Mouse (Mus musculus) adrenal gland, postnatal 14 days (tissue): ENCODE measurements around the gene Sigirr. TPM values are rescaled to one million over a fixed set of nuclear protein-coding genes. Genes with fewer than 3 reads are reported as not detected.
A peak's percentile ranks its signal among the peaks of the same experiment; 100 is the strongest.

ENCODE experiments used
- DNase-seq: peaks from one replicate; pipeline ENCODE4 v3.0.0; 2021; ENCODE audit warnings: mixed read lengths
- total RNA-seq: library from RNA; stranded (reverse); gene quantifications from 2 replicates; pipeline ENCODE4 v1.2.3, GENCODE M21; 2021

Sigirr gene
- total RNA-seq, 1 experiment from 2014 or later: 7.5 TPM

GRCm38 (mm10) chr7:141060426-141061242 is 39.7 kb downstream of the Sigirr start, which contains the start of gene B4galnt4:
Gene B4galnt4, plus strand, starts transcription at chr7:141061104.
- peak; percentile 80 for DNase-seq

DNA sequence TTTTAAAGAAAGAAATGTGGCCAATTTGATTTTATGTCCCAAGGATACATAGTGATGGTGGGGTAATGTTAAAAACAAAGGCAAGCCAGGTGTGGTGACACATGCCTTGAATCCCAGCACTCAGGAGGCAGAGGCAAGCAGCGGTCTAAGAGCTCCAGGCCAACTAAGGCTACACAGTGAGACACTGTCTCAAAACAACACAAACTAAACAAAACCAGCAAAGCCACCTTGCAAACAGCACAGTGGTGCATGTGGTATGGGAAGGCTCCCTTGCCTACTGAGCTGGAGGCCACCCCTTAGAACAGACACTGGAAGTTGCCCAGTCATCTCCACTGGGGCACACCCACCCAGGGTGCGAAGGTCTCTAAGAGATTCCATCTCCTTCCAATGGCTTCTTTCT is 40.4 kb downstream of the Sigirr start:
- DNase-seq: no peak

GRCm38 (mm10) chr7:141058601-141059341 is 41.6 kb downstream of the Sigirr start:
- no peak for DNase-seq

GRCm38 (mm10) chr7:141057541-141057940 is 42.8 kb downstream of the Sigirr start:
- no peak for DNase-seq

DNA sequence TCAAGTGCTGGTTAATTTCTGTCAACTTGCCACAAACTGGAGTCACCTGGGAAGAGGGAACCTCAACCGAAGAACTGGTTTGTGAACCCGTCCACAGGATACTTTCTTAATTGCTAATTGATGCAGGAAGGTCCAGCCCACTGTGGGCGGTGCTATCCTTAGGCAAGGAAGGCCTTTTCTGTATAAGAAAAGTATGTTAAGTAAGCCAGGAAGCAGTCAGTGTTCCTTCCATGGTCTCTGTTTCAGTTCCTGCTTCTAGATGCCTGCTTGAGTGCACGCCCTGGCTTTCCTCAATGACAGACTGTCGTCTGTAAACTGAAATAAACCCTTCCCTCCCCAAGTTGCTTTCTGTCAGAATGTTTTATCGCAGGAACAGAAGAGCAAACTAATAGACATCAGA is 43.4 kb downstream of the Sigirr start:
- no peak for DNase-seq

DNA sequence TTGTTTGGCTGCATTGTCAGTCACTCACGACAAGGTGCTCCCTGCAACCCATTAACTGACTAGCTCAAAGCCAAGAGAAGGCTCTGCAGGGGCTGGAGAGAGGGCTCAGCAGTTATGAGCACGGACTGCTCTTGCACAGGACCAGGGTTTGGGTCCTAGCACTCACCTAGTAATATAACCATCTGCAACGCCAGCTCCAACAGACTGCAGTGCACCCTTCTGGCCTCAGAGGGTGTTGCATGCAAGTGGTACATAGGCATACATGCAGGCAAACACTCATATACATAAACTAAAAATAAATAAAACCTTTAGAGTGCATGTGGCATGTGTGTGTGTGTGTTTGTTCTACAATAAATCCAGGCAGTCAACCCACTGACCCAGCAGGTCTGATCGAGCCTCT is 44.6 kb downstream of the Sigirr start:
- no peak for DNase-seq

DNA sequence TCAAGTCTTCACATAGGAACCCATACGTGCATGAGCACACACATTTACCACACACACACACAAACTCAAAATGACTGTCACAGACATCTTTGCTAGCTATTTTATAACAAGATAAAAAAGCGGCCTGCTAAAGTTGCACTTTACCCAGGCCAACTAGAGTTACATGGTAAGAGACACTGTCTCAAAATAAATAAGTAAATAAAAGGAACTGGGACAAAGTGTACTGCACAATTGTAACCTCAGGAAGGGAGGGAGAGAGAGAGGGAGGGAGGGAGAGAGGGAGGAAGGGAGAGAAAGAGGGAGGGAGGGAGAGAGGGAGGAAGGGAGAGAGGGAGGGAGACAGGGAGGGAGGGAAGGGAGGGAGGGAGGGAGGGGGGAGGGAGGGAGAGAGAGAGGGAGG is 48.0 kb downstream of the Sigirr start:
- DNase-seq: no peak

DNA sequence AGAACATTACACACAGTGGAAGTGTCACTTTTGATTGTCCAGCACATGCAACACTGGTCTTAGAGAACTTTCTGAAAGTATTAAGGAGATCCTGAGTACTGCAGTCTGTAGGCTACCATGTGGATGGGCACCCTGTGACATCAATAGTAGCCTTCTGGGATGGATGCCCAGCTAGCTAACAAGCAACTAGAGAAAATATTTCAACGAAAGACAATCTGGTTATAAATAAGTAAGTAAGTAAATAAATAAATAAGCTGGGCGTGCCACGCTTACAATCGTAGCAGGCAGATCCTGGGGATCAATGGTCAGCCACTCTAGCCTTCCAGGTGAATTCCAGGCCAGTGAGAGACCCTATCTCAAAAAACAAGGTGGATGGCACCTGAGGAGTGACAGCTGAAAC is 48.4 kb downstream of the Sigirr start:
- no peak for DNase-seq

DNA sequence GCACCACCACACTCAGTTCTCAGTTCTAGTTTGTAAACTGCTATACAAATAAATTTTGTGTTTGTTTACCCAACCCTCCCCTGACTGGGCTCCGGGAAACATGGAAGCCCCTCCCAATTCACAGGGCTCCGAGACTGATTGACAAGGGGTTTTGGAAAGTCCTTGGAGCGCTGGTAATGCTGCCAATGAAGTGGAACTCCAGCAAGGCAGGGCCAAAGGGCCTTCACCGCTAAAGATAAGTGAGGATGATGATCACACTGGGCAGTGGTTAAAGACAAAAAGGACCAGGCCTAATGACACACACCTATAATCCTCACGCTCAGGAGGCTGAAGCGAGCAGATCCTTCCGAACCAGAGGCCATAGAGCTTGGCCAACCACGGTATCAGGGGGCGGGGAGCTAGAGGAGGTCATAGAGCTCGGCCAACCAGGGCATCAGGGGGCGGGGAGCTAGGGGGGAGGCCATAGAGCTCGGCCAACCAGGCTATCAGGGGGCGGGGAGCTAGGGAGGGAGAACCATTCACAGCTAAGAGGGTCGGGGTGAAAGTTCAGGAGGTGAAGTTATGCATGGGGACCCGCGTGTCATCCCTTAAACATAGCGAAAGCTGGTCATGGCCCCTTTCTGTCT is 49.2 kb downstream of the Sigirr start:
- DNase-seq: no peak

GRCm38 (mm10) chr7:141049326-141049725 is 51.0 kb downstream of the Sigirr start:
- DNase-seq: no peak

DNA sequence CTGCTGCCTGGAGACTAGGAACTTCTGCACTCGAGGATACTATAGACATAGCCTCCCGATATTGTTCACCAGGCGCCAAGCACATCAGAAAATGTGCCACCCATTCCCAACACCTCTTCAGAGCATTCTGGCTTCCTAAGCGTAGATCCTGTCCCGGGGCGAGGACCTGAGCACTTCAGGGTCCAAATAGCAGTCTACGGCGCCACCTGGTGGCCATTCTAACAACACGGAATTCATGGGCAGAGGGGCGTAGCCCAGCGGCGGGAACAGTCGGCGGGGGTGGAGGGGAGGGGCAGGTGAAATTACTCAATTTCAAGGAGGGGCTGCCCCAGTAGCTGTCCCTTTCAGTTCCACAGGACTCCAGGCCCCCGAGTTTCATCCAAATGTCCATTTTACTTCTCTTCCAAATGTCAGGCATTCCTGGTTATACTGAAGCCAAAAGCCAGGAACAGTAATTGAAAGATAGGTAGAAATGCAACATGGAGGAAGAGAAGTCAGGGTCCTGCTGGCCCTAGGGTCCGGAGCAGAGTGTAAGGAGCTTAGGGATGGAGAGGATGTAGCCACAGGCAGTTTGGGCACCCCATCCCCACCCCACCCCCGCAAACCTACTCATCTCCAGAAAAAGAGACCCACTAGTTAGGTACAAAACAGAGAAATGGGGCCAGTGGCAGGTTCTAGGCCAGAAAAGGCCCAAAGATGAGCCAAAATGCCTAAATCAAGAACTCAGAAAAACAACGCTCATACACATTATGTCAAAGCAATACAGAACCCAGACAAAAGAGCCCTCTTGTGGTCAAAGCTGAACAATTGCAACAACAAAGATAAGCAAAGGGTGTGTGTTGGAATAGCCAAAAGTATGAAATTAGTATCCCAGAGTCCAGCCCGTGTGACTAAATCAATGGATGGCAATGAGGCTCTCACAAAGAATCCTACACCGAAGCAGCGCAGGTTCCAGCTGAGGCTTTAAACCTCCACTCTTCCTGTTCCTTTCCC is 51.9 kb downstream of the Sigirr start:
- peak; percentile 95 for DNase-seq

DNA sequence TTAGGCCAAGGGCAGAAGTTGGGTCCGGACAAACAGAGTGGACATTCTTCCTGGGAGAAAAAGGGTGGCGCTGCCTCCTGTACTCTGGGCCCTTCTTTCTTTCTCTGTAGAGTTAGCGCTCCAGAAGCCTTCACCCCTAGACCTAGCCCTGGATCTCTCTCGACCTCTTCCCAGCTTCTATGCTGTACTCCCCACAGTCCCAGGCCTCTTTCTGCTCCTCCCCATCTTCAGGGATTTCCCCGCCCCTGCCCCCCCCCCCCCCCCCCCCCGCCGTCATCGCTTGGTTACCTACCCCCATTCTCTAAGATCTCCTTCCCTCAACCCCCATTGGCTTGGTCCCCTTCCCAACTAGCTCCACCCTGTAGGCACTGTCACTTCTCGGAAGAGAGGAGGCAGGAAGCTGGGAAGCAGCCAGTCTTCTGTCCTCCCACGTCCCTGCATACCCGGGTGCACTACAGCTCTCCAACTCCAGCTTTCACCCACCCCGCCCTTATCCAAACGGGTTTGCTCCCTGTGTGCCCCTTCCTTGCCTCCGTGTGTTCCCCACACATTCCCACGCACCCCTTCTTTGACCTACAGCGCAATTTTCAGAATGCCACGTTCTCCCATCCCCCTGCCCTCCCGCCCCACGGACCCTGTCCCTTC is 52.7 kb downstream of the Sigirr start:
- peak; percentile 82 for DNase-seq

GRCm38 (mm10) chr7:141046931-141047580 is 53.3 kb downstream of the Sigirr start:
- DNase-seq: no peak

DNA sequence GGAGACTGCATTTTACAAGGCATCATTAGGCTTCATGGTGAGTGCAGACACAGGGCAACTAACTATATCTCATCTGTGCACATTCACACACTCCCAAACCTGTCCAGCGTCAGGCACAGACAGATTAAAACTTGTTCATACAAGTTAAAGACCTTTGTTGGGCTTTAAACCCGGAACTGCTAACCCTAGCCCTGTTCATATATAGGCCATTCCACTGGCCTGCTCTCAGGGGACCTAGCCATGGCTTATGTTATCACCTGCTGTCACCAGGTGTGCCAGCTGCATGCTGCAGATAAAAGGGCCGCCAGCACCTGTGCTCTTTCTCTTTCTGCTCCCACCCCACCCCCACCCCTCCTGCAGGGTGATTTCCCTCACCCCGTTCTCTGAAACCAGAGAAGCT is 57.8 kb downstream of the Sigirr start:
- DNase-seq: no peak

DNA sequence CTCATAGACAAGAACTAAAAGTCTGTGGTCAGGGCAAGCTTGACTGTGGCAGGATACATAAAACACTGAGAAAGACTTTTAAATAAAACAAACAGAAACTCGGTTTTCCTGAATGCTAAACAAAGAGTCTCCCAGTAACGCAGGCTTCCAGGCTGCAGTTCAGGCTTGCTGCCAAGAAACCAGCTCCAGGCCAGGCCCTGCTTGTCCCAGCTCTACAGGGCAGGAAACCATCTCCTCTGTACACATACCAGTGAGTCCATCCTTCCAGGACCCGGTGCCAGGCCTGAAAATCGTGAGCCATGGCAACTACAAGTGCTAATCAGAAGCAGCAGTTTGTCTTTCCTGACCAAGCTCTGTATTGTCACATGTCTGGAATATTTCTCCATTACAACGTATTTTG is 58.7 kb downstream of the Sigirr start:
- peak; percentile 85 for DNase-seq

Other genes with a start within 250 kb of the Sigirr start
- 0.89 TPM in 1 of 2 replicates, not detected in the other for gene Gm45785, start 244.2 kb downstream of the Sigirr start, total RNA-seq
- gene Ric8a, start 243.6 kb downstream of the Sigirr start, total RNA-seq: 44.8 and 61.1 TPM in 2 replicates
- gene Bet1l, start 243.0 kb downstream of the Sigirr start, total RNA-seq: 27.4 and 32.1 TPM in 2 replicates
- 114 TPM in 2 replicates for gene Psmd13, start 218.6 kb downstream of the Sigirr start, total RNA-seq
- 63.5 and 64.7 TPM in 2 replicates for gene Sirt3, start 218.3 kb downstream of the Sigirr start, total RNA-seq
- gene Cox8b, start 200.1 kb downstream of the Sigirr start, total RNA-seq: 3,010 and 3,145 TPM in 2 replicates
- 1.5 and 6.6 TPM in 2 replicates for gene Nlrp6, start 179.7 kb downstream of the Sigirr start, total RNA-seq
- gene Pgghg, start 159.2 kb downstream of the Sigirr start, total RNA-seq: 26.9 and 28.9 TPM in 2 replicates
- gene Ifitm5, start 150.3 kb downstream of the Sigirr start, total RNA-seq: 0.63 and 1.4 TPM in 2 replicates
- gene Gm45717, start 144.6 kb downstream of the Sigirr start, total RNA-seq: 1.1 TPM in 1 of 2 replicates, not detected in the other
- 458 and 515 TPM in 2 replicates for gene Ifitm2, start 144.6 kb downstream of the Sigirr start, total RNA-seq
- gene Ifitm1, start 133.4 kb downstream of the Sigirr start, total RNA-seq: 7.3 and 13.5 TPM in 2 replicates
- gene Ifitm3, start 89.8 kb downstream of the Sigirr start, total RNA-seq: 124 and 169 TPM in 2 replicates
- gene Ifitm6, start 82.6 kb downstream of the Sigirr start, total RNA-seq: 0.89 and 1.4 TPM in 2 replicates
- gene Gm17387, start 71.4 kb downstream of the Sigirr start, total RNA-seq: not detected in 2 replicates
- gene B4galnt4, start 39.5 kb downstream of the Sigirr start, total RNA-seq: 1.4 and 2.7 TPM in 2 replicates
- 0.96 and 3.5 TPM in 2 replicates for gene Pkp3, start 22.4 kb downstream of the Sigirr start, total RNA-seq
- gene Ano9, start 17.2 kb upstream of the Sigirr start, total RNA-seq: 0.22 and 0.38 TPM in 2 replicates
- gene Ptdss2, start 21.8 kb upstream of the Sigirr start, total RNA-seq: 46.2 and 49.6 TPM in 2 replicates
- gene Rnh1, start 72.3 kb upstream of the Sigirr start, total RNA-seq: 186 and 200 TPM in 2 replicates
- gene Hras, start 93.4 kb upstream of the Sigirr start, total RNA-seq: 81.7 and 83.6 TPM in 2 replicates
- 7.6 and 9.6 TPM in 2 replicates for gene Lrrc56, start 93.6 kb upstream of the Sigirr start, total RNA-seq
- 0.26 and 0.34 TPM in 2 replicates for gene Lmntd2, start 113.5 kb upstream of the Sigirr start, total RNA-seq
- 4.9 and 5.2 TPM in 2 replicates for gene Rassf7, start 115.3 kb upstream of the Sigirr start, total RNA-seq
- gene Phrf1, start 128.2 kb upstream of the Sigirr start, total RNA-seq: 78.2 and 80.2 TPM in 2 replicates
- 5.2 and 7.7 TPM in 2 replicates for gene Irf7, start 165.9 kb upstream of the Sigirr start, total RNA-seq
- 8.0 and 10.6 TPM in 2 replicates for gene Cdhr5, start 176.2 kb upstream of the Sigirr start, total RNA-seq
- gene Sct, start 178.6 kb upstream of the Sigirr start, total RNA-seq: 2.3 and 3.2 TPM in 2 replicates
- 1.1 and 2.3 TPM in 2 replicates for gene Drd4, start 191.4 kb upstream of the Sigirr start, total RNA-seq
- gene Deaf1, start 227.1 kb upstream of the Sigirr start, total RNA-seq: 32.5 and 41.2 TPM in 2 replicates
- gene Tmem80, start 227.2 kb upstream of the Sigirr start, total RNA-seq: 22.9 and 25.6 TPM in 2 replicates
- gene Eps8l2, start 238.3 kb upstream of the Sigirr start, total RNA-seq: 5.1 and 5.5 TPM in 2 replicates